ENCODE assay signal across 21 mouse cellular contexts in the genomic region with DNA sequence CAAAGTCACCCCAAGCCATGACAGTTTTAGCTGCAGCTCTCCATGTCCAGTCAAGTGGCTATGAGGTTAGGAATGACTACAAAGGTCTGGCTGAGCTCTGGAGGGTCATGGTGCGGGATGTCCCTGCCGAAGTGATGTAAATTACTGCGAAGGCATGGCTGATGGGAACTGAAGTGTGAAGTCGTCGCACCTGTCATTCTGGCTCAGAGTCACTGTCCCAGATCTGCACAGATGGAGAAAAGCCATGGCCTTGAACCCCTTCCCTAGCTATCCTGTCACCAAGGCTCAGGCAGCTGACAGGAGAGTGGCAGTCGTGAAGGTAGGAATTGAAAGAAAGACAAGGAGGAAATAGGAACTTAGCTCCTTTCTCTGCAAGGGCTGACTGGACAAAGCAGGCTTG.
DNase-seq lines count a peak whose midpoint lies in the region; ATAC-seq and TF ChIP-seq lines count a peak whose summit lies in the region.
"Had no signal": no experiment of that assay in that cellular context is flagged by ENCODE, and none has a peak within 500 bp of the region (broad histone marks: within the 10 kb centered on the region; RNA-seq: fewer than 3 reads in every experiment).

No protein-coding gene starts in this region.

- H3K4me2 ChIP-seq in hindbrain, embryonic 14.5 days (replicated peaks), result no peak overlapping the region
- H3K4me2 ChIP-seq in midbrain, postnatal 0 days (ENCODE audit: low read depth, low read length, poor library complexity, severe bottlenecking), result no peak overlapping the region
- H3K4me2 ChIP-seq in midbrain, embryonic 13.5 days (replicated peaks), result no peak overlapping the region
- H3K4me2 ChIP-seq: embryonic facial prominence, embryonic 13.5 days; limb, embryonic 15.5 days; neural tube, embryonic 13.5 days had no signal

- H3K4me1 ChIP-seq in hindbrain, embryonic 10.5 days (replicated peaks), result peaks cover 14% of the 10 kb centered on the region
- H3K4me1 ChIP-seq in hindbrain, embryonic 14.5 days (replicated peaks; ENCODE audit: control insufficient read depth, insufficient read depth, low read length), result no peaks in the 10 kb centered on the region
- no peaks in the 10 kb centered on the region for H3K4me1 ChIP-seq in midbrain, postnatal 0 days (ENCODE audit: insufficient read depth, low read length)
- H3K4me1 ChIP-seq in midbrain, embryonic 13.5 days (replicated peaks), result peaks cover 9% of the 10 kb centered on the region; the same call in 1 of the 2 replicates
- H3K4me1 ChIP-seq in forebrain, embryonic 10.5 days, result peaks cover 17% of the 10 kb centered on the region

- 0 out of 2 replicates have a peak overlapping the region, but pooled peaks have one; percentile 26 for H3K27ac ChIP-seq in hindbrain, embryonic 10.5 days
- H3K27ac ChIP-seq in hindbrain, embryonic 14.5 days, result no peak overlapping the region
- H3K27ac ChIP-seq in midbrain, postnatal 0 days (ENCODE audit: low read depth, low read length), result no peak overlapping the region
- no peak overlapping the region for H3K27ac ChIP-seq in midbrain, embryonic 13.5 days
- H3K27ac ChIP-seq in layer of hippocampus, adult 2 months, result no peak overlapping the region
- H3K27ac ChIP-seq in forebrain, embryonic 10.5 days, result no peak overlapping the region
- H3K27ac ChIP-seq: embryonic facial prominence, embryonic 13.5 days; heart, embryonic 10.5 days; limb, embryonic 15.5 days; neural tube, embryonic 13.5 days had no signal

- no peak for DNase-seq in hindbrain, embryonic 10.5 days (ENCODE audit: low spot score)
- DNase-seq in hindbrain, embryonic 14.5 days (ENCODE audit: low spot score), result no peak
- peak; percentile 11 for DNase-seq in midbrain, postnatal 0 days (ENCODE audit: low spot score)
- DNase-seq in cerebellum, postnatal 36 days, result peak; percentile 56 to 65
- no peak for DNase-seq in lung, adult 18-20 months
- DNase-seq in layer of hippocampus, adult 2 months (ENCODE audit: low spot score in 2 of 2), result no peak
- DNase-seq in forebrain, embryonic 10.5 days (ENCODE audit: extremely low spot score, low spot score), result no peak
- DNase-seq: adrenal gland, adult 8-10 months; gastrocnemius, postnatal 14 days; heart, postnatal 14 days; kidney, adult 2 months; kidney, postnatal 25 days; lung, adult 2 months; lung, postnatal 36 days; right cerebral cortex, postnatal 4 days; thymus, postnatal 36 days had no signal

- TF ChIP-seq CTCF in midbrain, postnatal 0 days (IDR thresholded peaks at IDR 0.05), result no peak
- no peak for TF ChIP-seq CTCF in layer of hippocampus, adult 2 months (conservative IDR thresholded peaks at IDR 0.05)

- no peaks in the 10 kb centered on the region for H3K36me3 ChIP-seq in hindbrain, embryonic 10.5 days
- H3K36me3 ChIP-seq in hindbrain, embryonic 14.5 days (replicated peaks; ENCODE audit: control insufficient read depth, insufficient read depth), result no peaks in the 10 kb centered on the region
- peaks cover 4% of the 10 kb centered on the region; the same call in 1 of the 2 replicates for H3K36me3 ChIP-seq in midbrain, postnatal 0 days (ENCODE audit: insufficient read depth, low read length)
- H3K36me3 ChIP-seq in midbrain, embryonic 13.5 days, result no peaks in the 10 kb centered on the region
- no peaks in the 10 kb centered on the region for H3K36me3 ChIP-seq in forebrain, embryonic 10.5 days (replicated peaks)
- H3K36me3 ChIP-seq: embryonic facial prominence, embryonic 13.5 days; heart, embryonic 10.5 days; limb, embryonic 15.5 days; neural tube, embryonic 13.5 days had no signal

- no peak for ATAC-seq in hindbrain, embryonic 14.5 days (ENCODE audit: low FRiP score)
- ATAC-seq in midbrain, postnatal 0 days (ENCODE audit: low FRiP score), result no peak
- no peak for ATAC-seq in midbrain, embryonic 13.5 days

- no peak overlapping the region for H3K9ac ChIP-seq in hindbrain, embryonic 14.5 days
- no peak overlapping the region for H3K9ac ChIP-seq in midbrain, postnatal 0 days (replicated peaks; ENCODE audit: low read length, poor library complexity, severe bottlenecking)
- H3K9ac ChIP-seq in midbrain, embryonic 13.5 days (replicated peaks), result no peak overlapping the region
- H3K9ac ChIP-seq: embryonic facial prominence, embryonic 13.5 days; limb, embryonic 15.5 days; neural tube, embryonic 13.5 days had no signal

- no peaks in the 10 kb centered on the region for H3K27me3 ChIP-seq in hindbrain, embryonic 10.5 days (ENCODE audit: insufficient read depth, poor library complexity, severe bottlenecking)
- no peaks in the 10 kb centered on the region for H3K27me3 ChIP-seq in hindbrain, embryonic 14.5 days (ENCODE audit: control insufficient read depth, insufficient read depth, low read length)
- no peaks in the 10 kb centered on the region for H3K27me3 ChIP-seq in midbrain, postnatal 0 days (ENCODE audit: insufficient read depth, low read length)
- no peaks in the 10 kb centered on the region for H3K27me3 ChIP-seq in midbrain, embryonic 13.5 days
- H3K27me3 ChIP-seq in forebrain, embryonic 10.5 days (ENCODE audit: poor library complexity, severe bottlenecking), result peaks cover 5% of the 10 kb centered on the region
- H3K27me3 ChIP-seq: embryonic facial prominence, embryonic 13.5 days; limb, embryonic 15.5 days; neural tube, embryonic 13.5 days had no signal

- H3K9me3 ChIP-seq in hindbrain, embryonic 10.5 days, result no peaks in the 10 kb centered on the region
- no peaks in the 10 kb centered on the region for H3K9me3 ChIP-seq in hindbrain, embryonic 14.5 days (ENCODE audit: control insufficient read depth, low read length)
- no peaks in the 10 kb centered on the region for H3K9me3 ChIP-seq in midbrain, postnatal 0 days (ENCODE audit: low read length)
- no peaks in the 10 kb centered on the region for H3K9me3 ChIP-seq in midbrain, embryonic 13.5 days
- no peaks in the 10 kb centered on the region for H3K9me3 ChIP-seq in forebrain, embryonic 10.5 days
- H3K9me3 ChIP-seq: embryonic facial prominence, embryonic 13.5 days; heart, embryonic 10.5 days; limb, embryonic 15.5 days; neural tube, embryonic 13.5 days had no signal

- no peak overlapping the region for H3K4me3 ChIP-seq in hindbrain, embryonic 10.5 days
- H3K4me3 ChIP-seq in hindbrain, embryonic 14.5 days (replicated peaks; ENCODE audit: low read length), result no peak overlapping the region
- no peak overlapping the region for H3K4me3 ChIP-seq in midbrain, postnatal 0 days (ENCODE audit: low read depth, low read length)
- no peak overlapping the region for H3K4me3 ChIP-seq in midbrain, embryonic 13.5 days (replicated peaks)
- H3K4me3 ChIP-seq in layer of hippocampus, adult 2 months, result no peak overlapping the region
- H3K4me3 ChIP-seq in forebrain, embryonic 10.5 days, result no peak overlapping the region
- H3K4me3 ChIP-seq: embryonic facial prominence, embryonic 13.5 days; heart, embryonic 10.5 days; limb, embryonic 15.5 days; neural tube, embryonic 13.5 days had no signal

- 64% methylated on average over 6 of the region's 6 CpGs for WGBS in hindbrain, embryonic 10.5 days
- WGBS in hindbrain, embryonic 14.5 days, result 59% methylated on average over 6 of the region's 6 CpGs
- 46% methylated on average over 6 of the region's 6 CpGs for WGBS in midbrain, postnatal 0 days
- 39% methylated on average over 6 of the region's 6 CpGs for WGBS in midbrain, embryonic 13.5 days
- WGBS in forebrain, embryonic 10.5 days, result 80% methylated on average over 6 of the region's 6 CpGs

Comparison
In these comparisons a context has a peak if more than half of its experiments do, and no peak if none do; other contexts are left out.
1. DNase-seq: peak in midbrain, postnatal 0 days (single experiment) and cerebellum, postnatal 36 days (2 of 2); none in hindbrain, embryonic 10.5 days (single experiment), hindbrain, embryonic 14.5 days (single experiment), lung, adult 18-20 months (0 of 2), layer of hippocampus, adult 2 months (0 of 2) and forebrain, embryonic 10.5 days (single experiment).